Mouse (Mus musculus) lung, postnatal 10 days (tissue): ENCODE measurements around the gene Prmt9.

Experiments used
- DNase-seq: peaks from one replicate; pipeline ENCODE4 v3.0.0; 2021

Prmt9 gene

GRCm38 (mm10) chr8:77549121-77549706 lies at the start of gene Prmt9:
TSS of gene Prmt9 (plus strand) at chr8:77549397.
- peak; percentile 96 for DNase-seq

GRCm38 (mm10) chr8:77500264-77500663 lies 48.9 kb upstream of the Prmt9 start:
- no peak for DNase-seq

- DNase-seq: no peak
Observed at GRCm38 (mm10) chr8:77501131-77501530, 48.1 kb upstream of the Prmt9 start.

- DNase-seq: no peak
Observed at GRCm38 (mm10) chr8:77502547-77502946, 46.6 kb upstream of the Prmt9 start.

- no peak for DNase-seq
Observed at GRCm38 (mm10) chr8:77506539-77506938, 42.7 kb upstream of the Prmt9 start.

- DNase-seq: no peak
Observed at GRCm38 (mm10) chr8:77507510-77508035, 41.6 kb upstream of the Prmt9 start.

GRCm38 (mm10) chr8:77509044-77509443 lies 40.2 kb upstream of the Prmt9 start:
- no peak for DNase-seq

- DNase-seq: no peak
Observed at GRCm38 (mm10) chr8:77510426-77510825, 38.8 kb upstream of the Prmt9 start.

- DNase-seq: no peak
Observed at GRCm38 (mm10) chr8:77511750-77512493, 37.3 kb upstream of the Prmt9 start.

- DNase-seq: no peak
Observed at GRCm38 (mm10) chr8:77515201-77515600, 34.0 kb upstream of the Prmt9 start.

- no peak for DNase-seq
Observed at GRCm38 (mm10) chr8:77515786-77516185, 33.4 kb upstream of the Prmt9 start.

GRCm38 (mm10) chr8:77516845-77517244 lies 32.4 kb upstream of the Prmt9 start:
- no peak for DNase-seq

- DNase-seq: peak; percentile 92
Observed at GRCm38 (mm10) chr8:77517301-77518200, 31.6 kb upstream of the Prmt9 start, which contains the start of gene Arhgap10. TSS of gene Arhgap10 (minus strand) at chr8:77517953.

- DNase-seq: no peak
Observed at GRCm38 (mm10) chr8:77518201-77519115, 30.7 kb upstream of the Prmt9 start.

GRCm38 (mm10) chr8:77520601-77521000 lies 28.6 kb upstream of the Prmt9 start:
- DNase-seq: no peak

- DNase-seq: no peak
Observed at GRCm38 (mm10) chr8:77521028-77521785, 28.0 kb upstream of the Prmt9 start.

GRCm38 (mm10) chr8:77522984-77523383 lies 26.2 kb upstream of the Prmt9 start:
- DNase-seq: no peak

GRCm38 (mm10) chr8:77524018-77524615 lies 25.1 kb upstream of the Prmt9 start:
- no peak for DNase-seq

GRCm38 (mm10) chr8:77524906-77525305 lies 24.3 kb upstream of the Prmt9 start:
- no peak for DNase-seq

- DNase-seq: no peak
Observed at GRCm38 (mm10) chr8:77526130-77526529, 23.1 kb upstream of the Prmt9 start.
